26 mouse cellular contexts compared by ENCODE assay signal in genomic region chr14:118932956-118933355, GRCm38 (mm10). TPM values are rescaled to one million over a fixed set of nuclear protein-coding genes. Genes with fewer than 3 reads are reported as not detected.
A peak's percentile ranks its signal among the peaks of the same experiment; 100 is the strongest.
DNase-seq lines count a peak whose midpoint lies in the region; ATAC-seq lines count a peak whose summit lies in the region.
"Had no signal": no experiment of that assay in that cellular context is flagged by ENCODE, and none has a peak within 500 bp of the region (broad histone marks: within the 10 kb centered on the region; RNA-seq: fewer than 3 reads in every experiment).

No protein-coding gene starts in this region.

- DNase-seq in induced T-regulatory cell, adult 2 months (ENCODE audit: low read depth): peak; percentile 53
- DNase-seq in thymus, postnatal 14 days: peak; percentile 64
- no peak for DNase-seq in liver
- DNase-seq in layer of hippocampus, postnatal 36 days: no peak
- DNase-seq in kidney, postnatal 14 days: no peak
- DNase-seq: adrenal gland, postnatal 10 days; cerebellum, adult 8-10 months; cerebellum, postnatal 25 days; gastrocnemius, postnatal 25 days; heart, adult 18-20 months; kidney, adult 9 months; kidney, postnatal 10 days; layer of hippocampus, adult 9-11 months; liver, postnatal 0 days; lung, postnatal 36 days; midbrain, embryonic 14.5 days; right cerebral cortex, postnatal 25 days had no signal

- H3K4me3 ChIP-seq in megakaryocyte, embryonic 14.5 days (replicated peaks): peak overlapping the region; percentile 72
- H3K4me3 ChIP-seq: forebrain, embryonic 13.5 days; heart, embryonic 12.5 days; limb, embryonic 13.5 days; liver, embryonic 12.5 days; stomach, embryonic 15.5 days had no signal

- no peak for ATAC-seq in megakaryocyte, adult 5-6 weeks (ENCODE audit: poor library complexity, severe bottlenecking)
- ATAC-seq: forebrain, embryonic 13.5 days; hindbrain, embryonic 16.5 days; intestine, embryonic 16.5 days; liver, embryonic 12.5 days; liver, postnatal 0 days had no signal

- no peaks in the 10 kb centered on the region for H3K36me3 ChIP-seq in megakaryocyte, embryonic 14.5 days (replicated peaks; ENCODE audit: low read length)
- H3K36me3 ChIP-seq: heart, embryonic 12.5 days; limb, embryonic 13.5 days; liver, embryonic 12.5 days; stomach, embryonic 15.5 days had no signal

- peaks cover 33% of the 10 kb centered on the region for H3K4me1 ChIP-seq in megakaryocyte, embryonic 14.5 days

- H3K27me3 ChIP-seq in megakaryocyte, embryonic 14.5 days (replicated peaks): peaks cover 12% of the 10 kb centered on the region
- H3K27me3 ChIP-seq: forebrain, embryonic 13.5 days; heart, embryonic 12.5 days; limb, embryonic 13.5 days; stomach, embryonic 15.5 days had no signal

- no peaks in the 10 kb centered on the region for H3K9me3 ChIP-seq in megakaryocyte, embryonic 14.5 days
- H3K9me3 ChIP-seq: forebrain, embryonic 13.5 days; heart, embryonic 12.5 days; limb, embryonic 13.5 days; liver, embryonic 12.5 days; stomach, embryonic 15.5 days had no signal

RNA-seq across cellular contexts. Expression of gene Dnajc3, which starts 4.8 kb away (rescaled TPM):
- 0.83 and 3.5 TPM in 2 replicates for polyA plus RNA-seq in megakaryocyte, embryonic 14.5 days (2012; ENCODE audit: insufficient read depth, low replicate concordance)
- total RNA-seq in megakaryocyte, adult 5-6 weeks (2015): 42.9 and 43.6 TPM in 2 replicates
- 72.4 and 74.1 TPM in 2 replicates for total RNA-seq in megakaryocyte, adult 5-6 weeks (2017)
- total RNA-seq in layer of hippocampus, postnatal 36 days (2021): 10 to 100 TPM; 41.8 to 50.9 TPM

RNA-seq across cellular contexts. Expression of gene Dzip1, which starts 7.7 kb away (rescaled TPM):
- polyA plus RNA-seq in megakaryocyte, embryonic 14.5 days (2012; ENCODE audit: insufficient read depth, low replicate concordance): 0.31 and 0.70 TPM in 2 replicates
- 0.02 and 0.36 TPM in 2 replicates for total RNA-seq in megakaryocyte, adult 5-6 weeks (2015)
- total RNA-seq in megakaryocyte, adult 5-6 weeks (2017): 0.04 and 0.61 TPM in 2 replicates
- 100 to 1,000 TPM; 115 to 130 TPM for total RNA-seq in layer of hippocampus, postnatal 36 days (2021)

Comparison
In these comparisons a context has a peak if more than half of its experiments do, and no peak if none do; other contexts are left out.
1. DNase-seq: peak in induced T-regulatory cell, adult 2 months (single experiment) and thymus, postnatal 14 days (single experiment); none in liver (single experiment), layer of hippocampus, postnatal 36 days (0 of 2) and kidney, postnatal 14 days (single experiment).
2. RNA of gene Dzip1, which starts 7.7 kb away (total RNA-seq): 115 to 130 TPM in layer of hippocampus, postnatal 36 days; 0.02 to 0.61 TPM in megakaryocyte, adult 5-6 weeks; every median in the first group is over 10 times any median in the second.